Mouse (Mus musculus) forebrain, embryonic 13.5 days (tissue): ENCODE results near the gene Etl4. TPM values are rescaled to one million over a fixed set of nuclear protein-coding genes. Genes with fewer than 3 reads are reported as not detected.

ENCODE experiments used
- ATAC-seq: fragments of 200-750 bp; cut with Nextera tagmentation; 2 replicates; pipeline ENCODE4 v1.8.0; 2017
- H3K27ac ChIP-seq: fragments of 300-500 bp; sonication (generic); 2 replicates; pipeline ENCODE4 v1.5.1; 2015; ENCODE audit warnings: inconsistent platforms, mild to moderate bottlenecking, moderate library complexity
- H3K27me3 ChIP-seq: fragments of 300-500 bp; sonication (generic); 2 replicates; pipeline ENCODE4 v1.6.1; 2015; ENCODE audit warnings: mild to moderate bottlenecking, inconsistent platforms
- H3K36me3 ChIP-seq: fragments of 300-500 bp; sonication (generic); 2 replicates; pipeline ENCODE4 v1.6.1; 2015; ENCODE audit warnings: mild to moderate bottlenecking, inconsistent platforms; ENCODE audit not compliant: poor library complexity, severe bottlenecking
- H3K4me1 ChIP-seq: fragments of 300-500 bp; sonication (generic); 2 replicates; pipeline ENCODE4 v1.6.1; 2015; ENCODE audit warnings: inconsistent platforms
- H3K4me2 ChIP-seq: fragments of 300-500 bp; sonication (generic); 2 replicates; pipeline ENCODE4 v1.6.1; 2015; ENCODE audit warnings: inconsistent platforms, mild to moderate bottlenecking, moderate library complexity
- H3K4me3 ChIP-seq: fragments of 300-500 bp; sonication (generic); 2 replicates; pipeline ENCODE4 v1.5.1; 2015; ENCODE audit warnings: mild to moderate bottlenecking, inconsistent platforms
- H3K9ac ChIP-seq: fragments of 300-500 bp; sonication (generic); 2 replicates; pipeline ENCODE4 v1.6.1; 2015; ENCODE audit warnings: mild to moderate bottlenecking, inconsistent platforms
- H3K9me3 ChIP-seq: fragments of 300-500 bp; sonication (generic); replicated peaks from 2 replicates; pipeline ENCODE4 v1.6.1; 2016; ENCODE audit warnings: inconsistent platforms
- WGBS: fragments of 180-500 bp; shearing (Covaris S2); methylation state at CpG from one replicate; pipeline ENCODE4 v1.1.7; 2015; 5-methylcytosine and 5-hydroxymethylcytosine counted together
- polyA plus RNA-seq: library from polyadenylated mRNA; unstranded; fragments of >200 nt; fragmentation: Nextera tagmentation; extraction: Ambion mirVana; gene quantifications from 2 replicates; pipeline ENCODE4 v1.2.1, GENCODE M21; 2015

Gene Etl4
- polyA plus RNA-seq, 1 experiment from 2014 or later, result 24.6 TPM

DNA sequence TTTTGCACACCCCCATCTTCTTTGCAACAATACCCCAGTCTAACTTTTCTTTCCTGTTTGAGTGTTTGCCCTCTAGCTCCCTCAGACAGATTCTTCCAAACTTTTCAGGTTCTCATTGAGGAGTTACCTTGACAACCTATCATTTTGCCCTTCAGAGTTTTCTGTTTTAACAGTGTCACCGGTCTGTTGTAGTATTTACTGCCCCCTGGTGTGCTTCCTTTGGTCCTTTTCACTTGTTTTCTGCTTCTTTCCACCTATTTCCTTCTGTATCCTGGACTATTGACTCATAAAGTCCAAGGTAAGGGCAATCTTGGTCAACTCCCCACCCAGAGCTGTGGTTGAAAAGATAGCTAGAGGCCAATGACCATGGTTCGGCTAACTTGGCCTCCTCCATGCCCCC lies 569.6 kb downstream of the Etl4 start:
- H3K27ac ChIP-seq, result no peak overlapping the region
- 81% methylated on average over 2 of the region's 2 CpGs for WGBS
- no peak for ATAC-seq

DNA sequence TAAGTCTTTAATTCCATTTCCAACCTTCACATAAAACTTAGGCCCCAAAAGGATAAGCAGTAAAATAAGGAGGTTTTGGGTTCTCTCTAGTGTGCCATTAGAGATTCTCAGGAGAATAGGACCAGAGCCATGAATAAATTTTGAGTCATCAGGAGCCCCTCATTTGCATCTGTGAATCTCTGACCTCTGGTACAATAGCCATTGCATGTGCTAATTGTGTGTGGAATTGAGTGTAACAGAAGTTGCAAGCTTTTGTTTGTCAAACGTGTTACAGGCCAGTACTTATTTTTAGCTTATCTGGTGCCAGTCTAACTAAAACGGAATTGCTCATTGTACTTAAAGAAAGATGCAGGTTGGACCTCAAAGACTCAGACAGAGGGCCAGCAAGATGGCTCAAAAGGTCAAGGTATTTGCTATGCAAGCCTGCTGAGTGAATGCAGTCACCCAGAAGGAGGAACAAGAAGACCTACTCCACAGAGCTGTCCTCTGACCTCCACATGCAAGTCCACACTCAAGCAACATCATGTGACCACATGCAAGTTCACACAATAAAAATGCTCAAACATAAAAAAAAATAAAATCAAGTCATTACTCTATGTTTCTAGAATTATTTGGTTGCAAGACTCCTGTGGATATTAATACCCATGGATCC lies 576.7 kb downstream of the Etl4 start:
- Histone ChIP-seq H3K4me2 (no peak overlapping the region), H3K27ac (no peak overlapping the region), H3K27me3 (no peaks in the 10 kb centered on the region), H3K9me3 (no peaks in the 10 kb centered on the region), H3K4me1 (peaks cover 3% of the 10 kb centered on the region; the same call in 1 of the 2 replicates), H3K36me3 (no peaks in the 10 kb centered on the region), H3K4me3 (no peak overlapping the region), H3K9ac (no peak overlapping the region)
- WGBS, result 9% methylated on average over 2 of the region's 2 CpGs
- ATAC-seq, result no peak

More for the DNA sequence above, 569.6 kb downstream of the Etl4 start:
- H3K4me1 ChIP-seq, result no peaks in the 10 kb centered on the region
- H3K9ac ChIP-seq, result no peak overlapping the region
- no peaks in the 10 kb centered on the region for H3K9me3 ChIP-seq
- no peaks in the 10 kb centered on the region for H3K27me3 ChIP-seq
- no peak overlapping the region for H3K4me2 ChIP-seq
- H3K36me3 ChIP-seq, result no peaks in the 10 kb centered on the region
- no peak overlapping the region for H3K4me3 ChIP-seq

DNA sequence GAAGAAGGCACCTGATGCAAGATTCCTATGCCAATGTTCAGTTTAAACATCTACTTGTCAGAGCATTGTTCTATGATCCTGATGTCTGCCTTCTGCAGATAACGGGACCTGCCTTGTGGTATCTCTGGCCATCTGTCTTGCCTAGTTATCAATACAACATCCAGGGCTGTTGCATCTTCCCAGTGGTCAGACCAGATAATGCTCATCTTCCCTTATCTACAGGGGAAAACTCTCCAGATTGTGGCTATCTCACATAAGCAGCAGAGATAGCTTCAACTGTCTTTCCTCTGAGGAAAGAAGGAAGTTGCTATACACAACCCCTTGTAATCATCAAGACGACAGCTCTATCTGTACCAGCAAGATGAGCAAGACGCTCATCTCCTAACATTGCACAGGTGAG lies 579.5 kb downstream of the Etl4 start:
- WGBS, result 92% methylated on average over 3 of the region's 3 CpGs
- H3K36me3 ChIP-seq, result no peaks in the 10 kb centered on the region
- no peak overlapping the region for H3K4me3 ChIP-seq
- no peak overlapping the region for H3K27ac ChIP-seq
- H3K27me3 ChIP-seq, result no peaks in the 10 kb centered on the region
- H3K9me3 ChIP-seq, result peaks cover 3% of the 10 kb centered on the region; the same call in 1 of the 2 replicates
- no peak overlapping the region for H3K4me2 ChIP-seq
- H3K9ac ChIP-seq, result no peak overlapping the region
- no peak for ATAC-seq
- peaks cover 3% of the 10 kb centered on the region; the same call in 1 of the 2 replicates for H3K4me1 ChIP-seq

DNA sequence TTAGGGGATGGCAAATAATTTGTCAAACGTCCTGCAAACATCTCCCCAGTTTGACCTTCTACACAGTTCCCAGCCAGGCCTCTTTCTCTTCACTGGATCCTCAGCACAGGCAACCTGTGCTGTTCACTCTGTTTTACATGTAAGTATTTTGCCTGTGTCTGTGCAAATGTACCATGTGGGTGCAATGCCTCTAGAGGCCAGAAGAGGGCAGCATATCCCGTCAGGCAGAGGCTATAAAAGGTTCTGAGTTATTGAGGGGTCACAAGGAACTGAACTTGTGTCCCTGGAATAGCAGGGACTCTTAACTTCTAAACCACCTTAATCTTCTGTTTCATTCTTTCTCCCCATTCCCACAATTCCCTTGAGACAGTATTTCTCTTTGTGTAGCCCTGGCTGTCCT lies 582.5 kb downstream of the Etl4 start:
- H3K4me3 ChIP-seq, result no peak overlapping the region
- H3K4me2 ChIP-seq, result no peak overlapping the region
- peaks cover 3% of the 10 kb centered on the region; the same call in 1 of the 2 replicates for H3K9me3 ChIP-seq
- no peak overlapping the region for H3K9ac ChIP-seq
- H3K36me3 ChIP-seq, result no peaks in the 10 kb centered on the region
- H3K27me3 ChIP-seq, result no peaks in the 10 kb centered on the region
- 56% methylated on average over 2 of the region's 2 CpGs for WGBS
- no peak for ATAC-seq
- H3K27ac ChIP-seq, result no peak overlapping the region
- H3K4me1 ChIP-seq, result no peaks in the 10 kb centered on the region

DNA sequence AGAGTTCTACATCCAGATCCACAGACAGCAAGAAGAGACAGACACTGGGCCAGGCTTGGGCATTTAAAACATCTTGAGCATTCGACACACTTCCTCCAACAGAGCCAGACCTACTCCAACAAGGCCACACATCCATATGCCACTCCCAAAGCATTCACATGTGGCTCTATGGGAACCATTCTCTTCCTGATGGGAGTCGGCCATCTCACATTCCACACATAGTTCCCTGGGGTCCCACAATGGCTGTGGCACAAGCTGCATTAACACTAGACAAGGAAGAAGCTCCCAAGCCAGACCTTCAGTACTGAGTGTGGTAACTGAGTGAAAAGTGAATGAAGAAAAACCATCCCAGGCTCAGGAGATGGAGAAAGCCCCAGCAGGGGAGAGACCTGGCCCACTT lies 584.2 kb downstream of the Etl4 start:
- no peak for ATAC-seq
- Histone ChIP-seq H3K4me1 (no peaks in the 10 kb centered on the region), H3K9me3 (peaks cover 3% of the 10 kb centered on the region; the same call in 1 of the 2 replicates), H3K9ac (no peak overlapping the region), H3K27me3 (no peaks in the 10 kb centered on the region), H3K4me3 (no peak overlapping the region), H3K4me2 (no peak overlapping the region), H3K27ac (no peak overlapping the region), H3K36me3 (no peaks in the 10 kb centered on the region)
- WGBS, result 85% methylated on average over 2 of the region's 2 CpGs

DNA sequence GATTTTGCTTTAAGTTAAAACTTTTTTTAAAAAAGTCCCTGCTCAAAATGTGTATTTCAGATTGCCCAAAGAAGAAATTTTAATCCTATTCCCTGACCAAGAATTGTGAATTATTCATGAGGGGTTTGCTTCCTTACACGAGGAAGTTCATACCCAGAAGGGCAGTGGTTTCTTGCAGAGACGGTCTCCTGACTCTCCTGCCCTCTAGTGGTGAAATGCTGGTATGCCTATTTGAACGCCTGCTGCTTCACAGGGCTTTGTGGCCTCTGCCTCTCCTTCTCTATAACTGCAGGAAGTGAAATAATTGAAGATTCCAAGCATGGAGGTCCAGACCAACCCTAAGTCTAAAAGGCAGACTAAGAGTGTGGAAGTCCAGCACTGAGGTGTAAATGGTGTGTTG lies 585.1 kb downstream of the Etl4 start:
- 18% methylated on average over 3 of the region's 3 CpGs for WGBS
- H3K27me3 ChIP-seq, result no peaks in the 10 kb centered on the region
- no peaks in the 10 kb centered on the region for H3K4me1 ChIP-seq
- H3K9ac ChIP-seq, result no peak overlapping the region
- H3K27ac ChIP-seq, result no peak overlapping the region
- peak; percentile 71 for ATAC-seq
- no peak overlapping the region for H3K4me2 ChIP-seq
- H3K4me3 ChIP-seq, result no peak overlapping the region
- peaks cover 3% of the 10 kb centered on the region; the same call in 1 of the 2 replicates for H3K9me3 ChIP-seq
- no peaks in the 10 kb centered on the region for H3K36me3 ChIP-seq

DNA sequence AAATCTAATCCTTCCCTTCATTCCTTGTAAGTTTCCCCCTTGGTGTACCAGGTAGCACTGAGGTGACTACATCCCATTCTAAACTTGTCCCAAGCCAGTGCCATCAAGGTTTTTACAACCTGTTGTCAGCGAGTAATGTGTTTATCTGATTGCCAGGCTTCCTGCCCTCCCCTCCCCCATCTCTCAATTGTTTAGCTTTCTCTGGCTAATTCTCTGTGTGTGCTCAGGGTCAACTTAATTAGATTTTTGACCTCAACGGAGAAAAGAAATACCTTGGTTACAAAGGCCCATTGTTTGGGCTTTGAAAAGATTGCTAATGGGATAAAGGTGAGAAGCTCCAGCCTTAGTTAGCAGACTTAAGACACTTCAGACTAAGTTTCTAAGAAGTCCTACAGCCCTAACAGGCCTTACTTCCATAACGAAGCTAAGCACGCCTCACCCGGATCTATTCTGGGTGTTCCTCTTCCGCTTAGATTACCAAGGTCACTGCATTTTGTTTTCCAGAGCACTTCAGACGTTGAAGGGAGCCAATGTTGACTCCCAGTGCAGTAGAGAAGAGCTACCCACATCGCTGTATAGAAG lies 586.7 kb downstream of the Etl4 start:
- no peak overlapping the region for H3K4me2 ChIP-seq
- no peak overlapping the region for H3K4me3 ChIP-seq
- H3K9me3 ChIP-seq, result peaks cover 7% of the 10 kb centered on the region; the same call in 1 of the 2 replicates
- H3K27me3 ChIP-seq, result no peaks in the 10 kb centered on the region
- no peaks in the 10 kb centered on the region for H3K4me1 ChIP-seq
- 15% methylated on average over 8 of the region's 8 CpGs for WGBS
- no peak for ATAC-seq
- H3K36me3 ChIP-seq, result no peaks in the 10 kb centered on the region
- no peak overlapping the region for H3K27ac ChIP-seq
- no peak overlapping the region for H3K9ac ChIP-seq

DNA sequence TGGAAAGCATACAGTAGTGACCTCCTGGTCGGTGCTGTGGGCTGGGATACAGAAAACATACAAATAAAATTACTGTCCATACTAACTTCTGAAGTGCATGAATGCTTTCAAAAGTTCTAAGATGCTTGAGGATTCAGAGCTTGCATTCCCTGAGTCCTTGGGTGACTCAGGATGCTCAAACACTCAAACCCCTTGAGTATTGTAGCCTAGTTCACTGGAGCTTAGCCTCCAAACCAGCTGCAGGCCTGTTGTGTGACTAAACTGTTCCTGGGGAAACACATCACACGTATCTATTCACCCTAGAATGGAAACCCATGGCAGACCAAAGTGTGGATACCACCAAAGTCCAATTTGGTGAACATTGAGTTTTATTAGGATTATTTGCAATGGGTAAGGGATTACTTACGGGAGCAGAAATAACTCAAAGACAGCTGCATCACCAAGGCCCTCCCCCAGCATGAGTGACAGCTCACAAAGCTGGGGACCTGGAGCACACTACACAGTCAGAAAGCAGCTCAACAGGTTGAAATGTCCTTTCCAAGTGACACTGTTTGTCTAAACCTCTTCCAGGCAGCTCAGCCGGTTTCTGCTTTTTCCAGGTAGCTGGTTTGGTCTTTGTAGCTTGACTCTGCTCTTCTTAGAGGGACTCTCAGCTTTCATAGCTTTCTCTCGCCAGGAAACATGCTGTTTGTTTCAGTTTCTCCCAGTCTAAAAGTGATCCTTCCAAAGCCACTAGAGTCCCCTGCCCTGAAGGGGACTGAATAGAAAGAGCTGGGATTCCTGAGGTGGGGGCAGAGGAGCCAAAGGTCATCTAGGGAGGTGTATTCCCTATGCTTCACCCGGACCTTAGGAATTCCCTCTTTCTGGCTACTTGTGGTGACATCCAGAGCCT lies 598.5 kb downstream of the Etl4 start:
- Histone ChIP-seq H3K4me2 (no peak overlapping the region), H3K9ac (no peak overlapping the region), H3K36me3 (no peaks in the 10 kb centered on the region), H3K27me3 (no peaks in the 10 kb centered on the region), H3K4me3 (no peak overlapping the region), H3K4me1 (no peaks in the 10 kb centered on the region), H3K9me3 (no peaks in the 10 kb centered on the region), H3K27ac (no peak overlapping the region)
- 57% methylated on average over 6 of the region's 6 CpGs for whole genome bisulfite sequencing
- ATAC-seq, result no peak

DNA sequence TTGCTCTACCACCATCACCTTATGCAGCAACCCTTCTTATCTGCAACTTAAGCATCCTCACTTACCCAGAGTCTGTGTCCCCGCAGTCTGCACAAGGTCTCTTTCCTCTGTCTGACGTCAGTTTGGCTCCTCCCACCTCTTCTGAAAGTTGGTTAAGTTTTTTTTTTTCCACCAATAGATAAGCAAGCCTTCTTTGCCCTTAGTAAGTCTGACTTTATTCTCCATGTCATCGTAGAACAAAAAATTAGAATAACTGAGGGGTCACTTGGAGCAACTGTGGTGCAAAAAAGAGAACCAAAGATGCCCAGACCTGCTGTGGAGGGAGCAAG lies 599.1 kb downstream of the Etl4 start:
- Histone ChIP-seq H3K4me1 (no peaks in the 10 kb centered on the region), H3K9me3 (no peaks in the 10 kb centered on the region), H3K9ac (no peak overlapping the region), H3K4me3 (no peak overlapping the region), H3K36me3 (no peaks in the 10 kb centered on the region), H3K27ac (no peak overlapping the region), H3K27me3 (no peaks in the 10 kb centered on the region), H3K4me2 (no peak overlapping the region)
- no peak for ATAC-seq
- WGBS, result 78% methylated on average over 3 of the region's 3 CpGs

DNA sequence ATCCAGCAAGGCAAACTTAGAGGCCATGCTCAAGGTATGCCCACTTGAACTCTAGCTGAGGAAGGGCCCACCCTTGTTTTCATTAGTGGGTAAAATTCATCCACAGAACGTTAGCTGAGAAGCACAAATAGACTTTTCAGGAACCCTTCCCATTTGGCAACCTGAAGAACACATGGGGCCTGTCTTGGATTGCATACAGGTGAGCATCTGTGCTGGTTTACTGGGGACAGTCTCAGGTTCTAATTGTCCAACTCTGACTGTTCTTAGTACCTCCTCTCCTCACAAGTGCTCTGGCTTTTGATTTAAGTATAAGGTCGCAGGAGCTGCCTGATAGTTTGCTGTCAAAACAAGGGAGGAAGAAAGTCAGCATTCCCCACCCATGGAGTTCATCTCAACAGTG lies 600.5 kb downstream of the Etl4 start:
- Histone ChIP-seq H3K4me1 (no peaks in the 10 kb centered on the region), H3K4me3 (no peak overlapping the region), H3K9me3 (no peaks in the 10 kb centered on the region; the same call in 1 of the 2 replicates), H3K27me3 (no peaks in the 10 kb centered on the region), H3K36me3 (no peaks in the 10 kb centered on the region), H3K4me2 (no peak overlapping the region), H3K9ac (no peak overlapping the region), H3K27ac (no peak overlapping the region)
- WGBS, result 74% methylated on average over 2 of the region's 2 CpGs
- ATAC-seq, result no peak

DNA sequence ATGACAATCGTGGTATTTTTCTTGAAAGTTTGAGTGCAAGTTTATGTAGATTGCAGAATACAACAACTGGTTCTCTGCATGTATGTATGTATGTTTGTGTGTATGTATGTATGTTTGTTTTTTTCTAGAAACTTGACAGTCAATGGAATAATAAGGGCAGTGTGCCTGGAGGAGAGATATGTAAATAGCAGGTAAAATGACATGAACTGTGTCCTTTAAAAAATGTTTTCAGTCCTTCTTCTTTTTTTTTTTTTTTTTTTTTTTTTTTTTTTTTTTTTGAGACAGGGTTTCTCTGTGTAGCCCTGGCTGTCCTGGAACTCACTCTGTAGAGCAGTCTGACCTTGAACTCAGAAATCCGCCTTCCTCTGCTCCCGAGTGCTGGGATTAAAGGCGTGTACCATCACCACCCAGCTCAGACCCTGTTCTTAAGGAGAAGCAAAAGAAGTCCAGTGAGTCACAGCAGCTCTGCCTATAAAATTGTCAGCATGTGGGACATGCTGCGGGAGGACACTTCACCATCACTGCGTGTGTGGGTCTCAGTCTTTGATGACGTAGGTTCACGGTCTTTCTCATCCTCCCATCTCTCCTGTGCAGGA lies 606.8 kb downstream of the Etl4 start:
- 93% methylated on average over 8 of the region's 8 CpGs for WGBS
- ATAC-seq, result no peak
- Histone ChIP-seq H3K27ac (no peak overlapping the region), H3K4me1 (peaks cover 26% of the 10 kb centered on the region), H3K9me3 (no peaks in the 10 kb centered on the region; the same call in 1 of the 2 replicates), H3K36me3 (no peaks in the 10 kb centered on the region), H3K9ac (no peak overlapping the region), H3K4me2 (no peak overlapping the region), H3K27me3 (no peaks in the 10 kb centered on the region), H3K4me3 (no peak overlapping the region)

DNA sequence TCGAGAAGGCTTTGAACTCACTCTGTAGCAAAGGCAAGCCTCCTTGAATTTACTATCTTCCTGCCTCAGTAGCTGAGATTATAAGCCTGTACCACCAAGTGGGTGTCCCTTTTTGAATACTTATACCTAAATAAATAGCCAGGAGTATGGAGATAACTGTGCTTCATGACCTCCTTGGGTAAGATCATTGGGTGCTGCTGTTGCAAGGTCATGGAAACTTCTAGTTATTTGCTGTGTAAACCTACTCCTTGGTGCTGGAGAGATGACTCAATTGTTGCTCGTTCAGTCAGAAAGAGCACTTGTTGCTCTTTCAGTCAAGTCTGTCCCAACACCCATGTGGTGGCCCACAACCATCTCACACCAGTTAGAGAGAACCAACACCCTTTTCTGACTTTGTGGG lies 608.3 kb downstream of the Etl4 start:
- Histone ChIP-seq H3K27me3 (no peaks in the 10 kb centered on the region), H3K4me2 (no peak overlapping the region), H3K27ac (no peak overlapping the region), H3K9me3 (no peaks in the 10 kb centered on the region; the same call in 1 of the 2 replicates), H3K4me3 (no peak overlapping the region), H3K4me1 (peaks cover 40% of the 10 kb centered on the region), H3K36me3 (no peaks in the 10 kb centered on the region), H3K9ac (no peak overlapping the region)
- no peak for ATAC-seq
- 95% methylated on average over 2 of the region's 2 CpGs for WGBS
